Mouse (Mus musculus): Measurements from ENCODE around the gene Alb. TPM values are rescaled to one million over a fixed set of nuclear protein-coding genes. Genes with fewer than 3 reads are reported as not detected.

The Alb gene
- total RNA-seq, 2 experiments from 2014 or later, result 0.27 to 0.42 TPM

DNA sequence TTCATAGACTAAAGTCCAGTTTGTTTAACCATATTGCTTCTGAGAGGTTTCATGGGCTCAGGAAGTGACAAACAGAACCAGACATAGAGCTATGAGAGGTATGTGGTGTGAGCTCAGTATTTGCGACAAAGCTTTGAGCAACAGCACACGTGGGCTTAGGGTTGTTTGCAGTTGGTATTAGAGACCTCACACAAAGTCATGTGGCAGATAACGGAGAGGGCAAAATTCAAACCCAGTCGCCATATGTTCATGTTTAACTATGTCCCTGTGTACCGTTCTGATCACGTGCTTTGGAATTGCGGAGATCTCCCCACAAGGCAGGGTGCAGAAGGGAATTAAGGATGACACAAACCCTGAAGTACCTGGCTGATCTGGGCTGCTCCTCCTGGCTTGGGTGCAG, 27.6 kb downstream of the Alb start:
- no peak for DNase-seq
- intact Hi-C loops (cut with DNase I; ENCODE audit: low total_unique reads), result no loop called here

DNA sequence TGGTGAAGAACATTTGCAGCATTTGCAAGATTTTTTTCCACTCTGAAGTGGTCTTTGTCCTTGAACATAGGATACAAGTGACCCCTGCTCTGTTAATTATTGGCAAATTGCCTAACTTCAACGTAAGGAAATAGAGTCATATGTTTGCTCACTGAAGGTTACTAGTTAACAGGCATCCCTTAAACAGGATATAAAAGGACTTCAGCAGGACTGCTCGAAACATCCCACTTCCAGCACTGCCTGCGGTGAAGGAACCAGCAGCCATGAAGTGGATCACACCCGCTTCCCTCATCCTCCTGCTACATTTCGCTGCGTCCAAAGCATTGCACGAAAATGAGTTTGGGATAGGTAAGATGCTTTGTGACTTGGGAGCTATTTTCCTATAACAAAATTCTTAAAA, 29.8 kb downstream of the Alb start, which contains the start of gene Afp:
Afp (plus strand) TSS at position 220 of the 400 bp plus-strand sequence.
- no peak for DNase-seq
- intact Hi-C loops (cut with DNase I; ENCODE audit: low total_unique reads), result no loop called here

DNA sequence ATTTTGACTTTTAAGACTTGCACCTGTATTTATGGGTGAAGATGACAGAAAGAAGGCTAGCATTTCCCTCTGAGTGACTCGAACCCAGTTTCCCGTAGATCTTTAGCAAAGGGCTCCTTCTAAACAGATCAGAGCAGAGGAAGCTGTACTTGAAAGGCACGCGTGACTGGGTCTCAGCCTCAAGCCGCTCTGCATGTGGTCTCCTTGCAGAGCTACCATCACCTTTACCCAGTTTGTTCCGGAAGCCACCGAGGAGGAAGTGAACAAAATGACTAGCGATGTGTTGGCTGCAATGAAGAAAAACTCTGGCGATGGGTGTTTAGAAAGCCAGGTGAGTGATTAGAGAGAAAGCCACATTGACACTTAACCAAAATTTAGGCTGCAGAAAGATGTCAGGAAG, 31.7 kb downstream of the Alb start:
- intact Hi-C loops (cut with DNase I; ENCODE audit: low total_unique reads), result no loop called here
- DNase-seq, result no peak

DNA sequence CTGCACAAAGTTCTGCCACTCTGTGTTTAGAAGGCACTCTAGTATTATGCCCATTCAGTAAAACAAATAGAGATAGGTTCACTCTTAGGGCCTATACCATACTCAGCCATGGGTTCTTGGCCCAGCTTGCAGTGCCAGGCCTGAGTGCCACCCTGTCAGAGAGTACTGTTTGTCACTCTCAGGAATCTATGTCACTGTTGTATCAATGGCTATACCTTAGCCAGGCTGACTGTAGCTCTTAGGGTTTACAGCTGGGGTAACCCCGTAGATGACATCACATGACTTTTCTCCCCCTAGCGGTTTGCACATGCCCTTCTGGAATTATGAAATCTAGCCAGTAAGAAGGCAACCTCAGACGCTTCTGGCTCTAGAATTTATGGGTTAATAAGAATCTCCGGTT, 33.6 kb downstream of the Alb start:
- intact Hi-C loops (cut with DNase I; ENCODE audit: low total_unique reads), result no loop called here
- no peak for DNase-seq

DNA sequence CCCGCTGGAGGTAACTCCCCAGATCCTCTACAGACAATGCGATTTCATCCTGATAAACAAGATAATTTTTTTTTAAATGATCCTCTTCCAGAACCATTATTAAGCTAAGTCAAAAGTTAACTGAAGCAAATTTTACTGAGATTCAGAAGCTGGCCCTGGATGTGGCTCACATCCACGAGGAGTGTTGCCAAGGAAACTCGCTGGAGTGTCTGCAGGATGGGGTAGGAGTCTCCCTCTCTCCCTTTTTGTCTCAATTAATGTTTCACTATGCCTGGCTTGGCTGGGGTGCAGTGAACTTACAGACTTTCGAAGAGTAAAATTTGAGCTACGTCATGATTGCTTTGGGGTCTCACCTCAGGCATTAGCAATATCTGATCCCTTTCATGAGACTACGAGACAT, 38.8 kb downstream of the Alb start:
- intact Hi-C loops (cut with DNase I; ENCODE audit: low total_unique reads), result loop anchor here (5.0 kb wide), 1 partner anchor 447 kb away; no protein-coding TSS in a partner anchor
- no peak for DNase-seq

DNA sequence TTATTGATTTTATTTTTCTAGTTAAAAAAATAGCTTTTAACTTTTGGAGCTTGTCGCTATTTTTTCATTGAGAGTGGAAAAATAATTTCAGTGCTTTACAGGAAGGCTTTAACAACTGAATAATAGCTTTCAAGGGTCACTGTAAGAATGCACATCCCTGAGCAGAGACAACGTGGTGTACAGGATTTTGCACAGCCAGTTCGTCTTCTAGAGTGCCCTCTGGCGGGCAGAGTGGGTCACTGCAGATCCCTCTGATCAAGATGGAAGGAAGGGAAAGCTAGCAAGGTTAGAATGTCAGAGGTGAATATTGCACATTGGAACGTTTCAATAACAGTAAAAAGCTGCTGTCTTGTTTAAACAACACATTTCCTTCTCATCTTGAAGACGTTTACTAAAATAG, 40.0 kb downstream of the Alb start:
- intact Hi-C loops (cut with DNase I; ENCODE audit: low total_unique reads), result loop anchor here (2.0 kb wide), 1 partner anchor 298 kb away; no protein-coding TSS in a partner anchor
- DNase-seq, result peak; percentile 61

DNA sequence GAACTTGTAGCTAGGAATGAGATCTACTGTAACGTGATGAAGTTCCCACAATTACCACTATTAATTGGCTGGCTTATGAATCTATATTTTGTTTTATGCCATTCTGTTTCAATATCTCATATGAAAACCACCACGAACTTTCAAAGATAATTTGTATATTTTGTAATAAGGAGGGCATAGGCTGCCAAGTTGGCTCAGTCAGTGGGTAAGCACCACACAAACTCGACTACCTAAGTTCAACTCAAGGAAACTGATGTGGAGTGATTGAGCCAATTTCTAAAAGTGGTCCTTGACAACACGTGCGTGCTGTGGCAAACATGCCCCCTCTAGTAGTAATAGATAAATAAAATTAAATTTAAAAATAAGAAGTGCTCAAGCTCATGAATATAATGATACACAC, 41.1 kb downstream of the Alb start:
- intact Hi-C loops (cut with DNase I; ENCODE audit: low total_unique reads), result loop anchor here (2.0 kb wide), 1 partner anchor 299 kb away; no protein-coding TSS in a partner anchor

DNA sequence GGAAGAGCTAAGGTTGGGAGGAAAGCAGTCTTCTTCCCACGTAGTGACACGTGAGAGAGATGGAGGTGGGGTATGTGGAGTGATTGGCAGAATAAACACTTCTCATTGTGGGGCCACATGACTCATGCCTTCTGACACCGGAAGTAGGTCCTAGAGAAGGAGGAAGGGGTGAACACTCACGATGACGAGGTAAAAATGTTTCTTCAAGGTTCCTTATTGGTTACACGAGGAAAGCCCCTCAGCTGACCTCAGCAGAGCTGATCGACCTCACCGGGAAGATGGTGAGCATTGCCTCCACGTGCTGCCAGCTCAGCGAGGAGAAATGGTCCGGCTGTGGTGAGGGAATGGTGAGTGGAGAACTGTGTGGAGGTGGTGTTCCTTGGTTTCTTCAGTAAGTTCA, 44.0 kb downstream of the Alb start:
- DNase-seq, result no peak
- intact Hi-C loops (cut with DNase I; ENCODE audit: low total_unique reads), result no loop called here

More for the DNA sequence above, 41.1 kb downstream of the Alb start:
- DNase-seq, result no peak

DNA sequence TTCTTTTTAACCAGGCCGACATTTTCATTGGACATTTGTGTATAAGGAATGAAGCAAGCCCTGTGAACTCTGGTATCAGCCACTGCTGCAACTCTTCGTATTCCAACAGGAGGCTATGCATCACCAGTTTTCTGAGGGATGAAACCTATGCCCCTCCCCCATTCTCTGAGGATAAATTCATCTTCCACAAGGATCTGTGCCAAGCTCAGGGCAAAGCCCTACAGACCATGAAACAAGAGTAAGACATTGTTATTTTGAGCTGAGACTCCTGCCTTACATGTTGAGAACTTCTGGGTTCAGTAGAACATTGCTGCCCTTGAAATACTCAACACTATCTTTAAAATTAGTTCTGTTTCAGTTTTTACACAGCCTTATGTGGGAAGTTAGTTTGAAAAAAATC, 45.8 kb downstream of the Alb start:
- intact Hi-C loops (cut with DNase I; ENCODE audit: low total_unique reads), result no loop called here
- DNase-seq, result no peak

DNA sequence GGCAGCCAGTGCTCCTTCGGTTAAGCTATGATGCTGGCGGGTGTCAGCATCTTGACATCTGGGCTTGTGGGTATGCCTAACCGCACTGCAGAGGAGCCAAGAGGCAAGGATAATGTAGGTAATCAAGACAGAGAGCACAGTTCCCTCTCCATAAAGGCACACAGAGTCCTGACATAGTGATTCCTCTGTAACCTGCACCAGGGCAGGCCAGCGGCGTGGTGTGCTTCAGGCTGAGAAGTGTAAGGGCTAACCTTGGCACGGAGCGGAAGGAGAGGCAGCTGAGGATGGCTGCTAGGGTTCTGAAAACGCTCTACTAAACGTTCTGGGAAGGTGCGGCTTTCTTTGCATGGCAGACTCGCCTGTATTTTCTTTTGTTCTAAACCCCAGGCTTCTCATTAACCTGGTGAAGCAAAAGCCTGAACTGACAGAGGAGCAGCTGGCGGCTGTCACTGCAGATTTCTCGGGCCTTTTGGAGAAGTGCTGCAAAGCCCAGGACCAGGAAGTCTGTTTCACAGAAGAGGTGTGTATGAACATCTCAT, 46.8 kb downstream of the Alb start:
- no peak for DNase-seq
- intact Hi-C loops (cut with DNase I; ENCODE audit: low total_unique reads), result no loop called here

DNA sequence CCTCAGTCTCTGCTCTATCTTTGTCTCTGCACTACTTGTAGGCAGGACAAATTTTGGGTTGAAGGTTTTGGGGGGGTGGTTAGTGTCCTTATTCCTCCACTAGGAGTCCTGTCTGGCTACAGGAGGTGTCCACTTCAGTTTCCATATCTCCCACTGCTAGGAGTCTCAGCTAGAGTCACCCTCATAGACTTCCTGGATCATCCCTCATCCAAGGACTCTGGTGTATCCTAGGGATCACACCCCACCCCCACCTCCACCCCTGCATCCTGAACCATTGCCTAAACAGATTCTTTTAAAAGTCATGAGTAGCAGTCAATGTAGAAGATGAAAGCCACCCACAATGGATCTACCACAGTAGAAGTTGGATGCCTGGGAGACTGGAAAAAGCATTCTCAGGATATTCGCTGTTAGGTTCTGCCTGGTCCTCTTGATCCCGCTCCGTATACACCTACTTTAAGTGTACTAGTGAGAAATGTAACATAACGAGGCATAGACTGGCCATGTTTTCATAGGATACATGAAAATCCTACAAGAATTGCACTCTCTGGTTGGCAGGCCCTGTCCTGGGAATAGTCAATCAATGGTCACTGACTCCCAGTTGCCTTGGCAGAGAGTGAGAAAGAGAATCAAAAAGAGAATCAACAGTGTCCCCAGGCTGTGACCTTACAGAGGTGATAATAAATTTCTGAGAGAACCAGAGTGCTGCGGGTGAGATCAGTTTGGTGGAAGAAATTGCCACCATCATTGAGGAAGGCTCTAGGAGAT, 49.3 kb downstream of the Alb start:
- no peak for DNase-seq
- intact Hi-C loops (cut with DNase I; ENCODE audit: low total_unique reads), result no loop called here

DNA sequence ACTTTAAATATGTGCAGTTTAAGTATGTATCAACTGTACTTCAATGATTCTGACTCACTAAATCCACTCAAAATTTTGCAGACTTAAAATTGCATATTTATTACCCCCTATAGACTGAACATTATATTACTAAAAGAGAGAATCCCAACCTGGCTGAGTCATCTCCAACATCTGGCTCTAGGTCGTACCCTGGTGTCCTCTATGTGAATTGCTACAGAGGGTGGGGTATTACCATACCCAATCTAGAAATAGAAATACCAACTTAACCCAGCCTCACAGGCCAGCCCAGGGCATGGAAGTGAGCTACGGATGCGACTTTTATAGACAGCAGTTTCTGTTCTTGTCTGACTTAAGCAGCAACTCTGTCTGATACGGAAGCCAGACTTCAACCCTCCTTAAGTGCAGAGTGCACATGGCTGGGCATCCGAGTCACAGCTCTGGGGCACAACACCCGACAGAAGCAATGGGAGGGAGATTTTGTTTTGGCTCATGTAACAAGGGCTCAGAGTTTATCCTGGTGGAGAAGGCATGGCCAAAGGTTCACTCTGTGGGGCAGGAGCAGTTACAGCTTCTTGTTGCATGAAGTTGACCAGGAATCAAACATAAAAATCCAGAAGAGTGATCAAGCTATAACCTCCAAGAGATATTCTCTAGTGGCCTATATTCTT, 51.7 kb downstream of the Alb start:
- intact Hi-C loops (cut with DNase I; ENCODE audit: low total_unique reads), result no loop called here

DNA sequence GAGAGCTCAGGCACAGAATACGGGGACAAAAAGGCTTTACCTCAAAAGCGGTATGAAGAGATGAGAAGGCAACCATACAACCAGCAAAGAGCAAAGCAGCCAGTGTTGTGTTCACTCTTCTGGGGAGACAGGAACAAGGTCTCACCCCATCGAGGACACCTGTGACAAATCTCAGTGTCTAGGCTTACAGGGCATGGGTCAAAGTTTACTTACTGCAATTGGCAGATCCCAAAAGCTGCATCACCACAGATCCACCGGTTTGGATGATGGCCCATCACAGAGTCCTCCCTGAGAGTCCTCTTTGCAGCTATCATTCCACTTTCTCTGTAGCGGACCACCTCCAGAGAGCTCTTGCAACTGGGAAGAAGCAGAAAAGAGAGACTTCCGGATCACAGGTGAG, 54.9 kb downstream of the Alb start:
- DNase-seq, result no peak
- intact Hi-C loops (cut with DNase I; ENCODE audit: low total_unique reads), result no loop called here

More for the DNA sequence above, 51.7 kb downstream of the Alb start:
- DNase-seq, result no peak

DNA sequence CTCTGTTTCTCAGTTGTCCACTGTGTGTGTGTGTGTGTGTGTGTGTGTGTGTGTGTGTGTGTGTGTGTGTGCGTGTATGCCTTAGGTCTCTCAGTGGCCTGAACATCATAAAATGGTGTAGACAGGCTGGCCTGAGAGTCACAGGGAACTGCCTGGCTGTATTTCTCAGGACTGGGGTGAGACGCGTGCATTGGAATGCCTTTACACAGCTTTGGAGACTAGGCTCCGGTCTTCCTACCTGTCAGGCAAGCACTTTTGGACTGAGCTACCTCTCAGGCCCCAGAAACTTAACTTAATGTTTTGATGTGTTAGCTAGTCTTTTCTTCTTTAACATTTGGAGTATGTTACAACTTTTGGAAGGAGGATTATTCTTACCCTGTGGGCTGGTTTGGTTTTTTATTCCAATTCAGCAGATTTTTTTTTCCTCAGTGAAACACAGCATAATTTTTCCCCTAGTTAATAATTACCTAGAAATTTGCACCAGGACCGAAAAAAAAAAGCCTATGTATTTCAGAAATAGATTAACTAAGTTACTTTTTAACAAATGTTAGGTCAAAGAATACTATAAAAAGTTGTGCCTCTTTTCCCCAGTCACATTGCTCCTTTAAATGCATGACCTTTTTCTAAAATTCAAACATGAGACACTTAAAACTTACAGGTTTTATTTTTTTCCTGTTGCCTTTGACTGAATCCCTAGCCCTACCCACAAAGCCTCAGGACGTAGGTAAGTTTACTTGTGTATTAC, 57.8 kb downstream of the Alb start, which contains the start of gene Afm:
Afm (plus strand) TSS at position 577 of the 745 bp plus-strand sequence.
- DNase-seq, result no peak
- intact Hi-C loops (cut with DNase I; ENCODE audit: low total_unique reads), result no loop called here

Other genes starting within 250 kb of the Alb start
- gene Cox18, start 236.9 kb upstream of the Alb start, total RNA-seq (2021), result 1 to 10 TPM; 7.9 to 8.7 TPM
- gene Ankrd17, start 94.3 kb upstream of the Alb start, total RNA-seq (2021), result 10 to 100 TPM; 45.3 to 45.6 TPM
- under 1 TPM; 0.74 to 0.89 TPM for gene Gm9958, start 93.7 kb upstream of the Alb start, total RNA-seq (2021)
- gene Afp, start 29.8 kb downstream of the Alb start, total RNA-seq (2021), result not detected
- not detected for gene Afm, start 58.0 kb downstream of the Alb start, total RNA-seq (2021)
- not detected for gene 5830473C10Rik, start 100.2 kb downstream of the Alb start, total RNA-seq (2021)
- gene Rassf6, start 179.8 kb downstream of the Alb start, total RNA-seq (2021), result not detected

Data from gastrocnemius, postnatal 14 days (tissue).